Mouse (Mus musculus) fat pad, adult 2 months (tissue): ENCODE measurements around the gene Pde4a.

Experiments
- DNase-seq: peaks from one replicate; pipeline ENCODE4 v3.0.0-alpha.2; 2011; ENCODE audit warnings: low read depth, low spot score; ENCODE audit errors: extremely low read depth

Pde4a gene

DNA sequence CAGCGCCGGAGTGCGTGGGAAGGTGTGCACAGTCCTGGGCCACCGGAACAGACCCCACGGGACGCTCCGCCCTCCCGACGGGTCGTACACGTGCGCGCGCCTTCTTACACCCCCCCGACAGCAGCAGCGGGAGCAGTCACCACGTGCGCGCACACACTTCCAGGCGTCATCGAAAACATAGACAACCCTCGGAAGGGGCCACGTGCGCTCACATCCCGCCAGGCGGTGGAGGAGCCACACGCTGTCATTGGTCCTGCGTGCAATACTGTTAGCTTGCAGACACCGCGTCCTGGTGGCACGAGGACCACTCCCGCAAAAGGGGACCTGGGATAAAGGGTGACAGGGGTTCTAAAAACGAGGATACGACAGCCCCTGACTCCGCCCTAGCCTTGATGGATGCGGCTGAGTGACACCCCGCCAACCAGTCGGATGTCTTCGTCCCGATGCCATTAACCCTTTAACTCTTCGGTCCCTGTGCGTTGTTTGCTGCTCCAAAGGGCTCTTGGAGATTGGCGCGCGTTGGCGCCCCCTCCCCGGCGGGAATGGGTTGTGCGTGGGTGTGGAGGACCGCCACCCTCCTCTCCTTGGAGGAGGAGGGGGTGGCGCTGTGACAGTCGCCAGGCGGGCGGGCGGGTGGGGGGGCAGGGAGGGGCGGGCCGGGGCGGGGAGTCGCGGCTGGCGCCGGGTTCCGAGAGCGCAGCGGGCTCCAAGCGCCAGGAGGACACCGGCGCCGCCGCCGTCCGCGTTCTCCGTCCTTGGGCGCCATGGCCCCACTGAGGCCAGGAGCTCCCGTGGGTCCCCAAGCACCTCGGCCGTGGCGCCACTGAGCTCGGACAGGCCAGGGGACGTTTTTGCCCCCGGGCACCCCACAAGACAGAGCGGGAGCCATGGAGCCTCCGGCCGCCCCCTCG lies at the start of gene Pde4a:
Gene Pde4a, plus strand, starts transcription at position 674 of the 911 bp plus-strand sequence.
- DNase-seq = no peak

GRCm38 (mm10) chr9:21117073-21117472 lies 48.4 kb upstream of the Pde4a start:
- no peak for DNase-seq

DNA sequence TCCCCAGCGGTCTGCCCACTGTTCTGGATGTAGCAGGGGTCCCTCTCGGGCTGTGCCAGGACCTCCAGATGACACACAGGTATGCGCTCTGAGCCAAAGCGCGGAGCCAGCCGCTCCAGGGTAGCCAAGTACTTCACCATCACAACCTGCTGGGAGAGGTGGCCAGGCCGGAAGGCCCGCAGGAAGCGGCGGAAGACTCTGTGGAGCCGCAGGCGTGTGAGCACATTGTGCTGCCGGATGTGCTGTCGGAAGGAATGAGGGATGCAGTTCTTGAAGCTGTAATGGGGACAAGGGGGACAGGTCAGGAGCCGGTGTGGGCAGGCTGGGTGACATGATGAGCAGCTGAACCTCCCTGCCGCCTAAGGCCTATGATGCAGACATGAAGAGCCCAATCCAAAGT lies 44.0 kb upstream of the Pde4a start:
- DNase-seq = no peak

DNA sequence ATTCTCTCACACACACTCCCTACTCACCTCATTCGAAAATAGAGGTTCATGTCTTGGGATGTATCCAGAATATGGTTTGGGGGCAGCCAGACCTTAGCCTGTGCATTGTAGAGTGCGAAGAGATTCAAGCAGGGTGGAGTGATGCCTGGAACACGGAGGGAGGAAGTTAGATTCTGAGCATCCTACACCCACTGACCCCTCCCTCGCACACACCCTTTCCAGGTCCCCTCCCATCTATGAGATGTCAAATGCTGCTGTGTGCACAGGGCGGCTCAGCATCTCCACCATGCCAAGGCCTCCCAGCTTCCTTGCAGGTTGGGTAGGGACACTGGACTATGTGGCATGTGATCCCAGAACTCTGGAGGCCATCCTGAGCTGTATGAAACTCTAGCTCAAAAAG lies 40.7 kb upstream of the Pde4a start:
- DNase-seq = no peak

DNA sequence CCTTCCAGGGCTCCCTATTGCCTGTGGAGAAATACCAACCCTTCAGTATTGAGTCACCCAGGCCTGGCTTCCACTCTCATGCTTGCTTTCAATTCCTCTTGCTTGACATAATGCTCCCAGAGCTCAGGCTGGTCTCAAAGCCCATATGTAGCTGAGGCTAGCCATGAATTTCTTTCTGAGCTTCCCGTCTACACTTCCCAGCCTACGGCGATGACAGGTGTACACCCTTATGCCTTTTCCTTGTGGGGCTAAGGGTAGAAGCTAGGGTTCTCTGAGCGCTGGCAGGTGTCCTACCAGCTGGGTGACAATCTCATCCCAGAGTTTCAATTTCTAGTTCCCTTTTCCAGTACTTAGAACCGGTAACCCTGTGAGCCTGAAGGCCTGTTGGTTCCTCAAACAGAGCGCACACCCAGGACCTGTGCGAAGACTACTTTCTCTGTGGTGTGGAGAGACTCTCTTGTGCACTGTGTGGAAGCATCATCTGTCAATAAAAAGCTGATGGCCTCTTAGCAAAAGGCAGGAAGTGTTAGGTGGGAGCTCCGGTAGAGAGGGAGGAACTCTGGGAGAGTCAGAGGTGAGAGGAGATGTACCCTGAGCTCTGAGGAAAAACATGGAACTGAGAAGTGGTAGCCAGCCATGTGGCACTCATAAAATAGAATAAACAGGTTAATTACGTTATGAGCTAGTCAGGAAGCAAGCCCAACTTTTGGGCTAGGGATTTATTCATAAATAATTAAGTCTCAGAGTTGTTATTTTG lies 39.8 kb upstream of the Pde4a start:
- no peak for DNase-seq

DNA sequence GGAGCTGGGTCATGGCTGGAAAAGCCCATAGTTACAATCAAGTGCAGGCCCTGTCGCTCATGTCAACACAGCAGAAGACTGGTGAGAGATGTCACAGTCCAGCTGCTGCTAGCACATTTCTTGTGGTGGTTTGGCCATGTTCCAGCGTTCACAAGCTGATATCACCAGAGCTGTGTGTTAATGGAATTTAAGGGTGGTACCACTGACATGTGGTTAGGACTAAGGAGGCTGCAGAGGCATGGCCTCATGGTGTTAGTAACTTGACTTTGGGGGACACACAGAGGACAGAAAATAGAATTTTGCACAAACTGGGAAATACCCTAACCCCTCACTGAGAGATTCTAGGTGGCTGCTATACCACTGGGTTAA lies 39.3 kb upstream of the Pde4a start:
- no peak for DNase-seq

GRCm38 (mm10) chr9:21131059-21131956 lies 34.2 kb upstream of the Pde4a start, which contains the start of gene Tyk2:
Gene Tyk2 (minus strand): TSS chr9:21131243.
- DNase-seq = peak; percentile 95

GRCm38 (mm10) chr9:21132102-21132775 lies 33.3 kb upstream of the Pde4a start:
- DNase-seq = no peak

GRCm38 (mm10) chr9:21133064-21133707 lies 32.3 kb upstream of the Pde4a start:
- DNase-seq = no peak

DNA sequence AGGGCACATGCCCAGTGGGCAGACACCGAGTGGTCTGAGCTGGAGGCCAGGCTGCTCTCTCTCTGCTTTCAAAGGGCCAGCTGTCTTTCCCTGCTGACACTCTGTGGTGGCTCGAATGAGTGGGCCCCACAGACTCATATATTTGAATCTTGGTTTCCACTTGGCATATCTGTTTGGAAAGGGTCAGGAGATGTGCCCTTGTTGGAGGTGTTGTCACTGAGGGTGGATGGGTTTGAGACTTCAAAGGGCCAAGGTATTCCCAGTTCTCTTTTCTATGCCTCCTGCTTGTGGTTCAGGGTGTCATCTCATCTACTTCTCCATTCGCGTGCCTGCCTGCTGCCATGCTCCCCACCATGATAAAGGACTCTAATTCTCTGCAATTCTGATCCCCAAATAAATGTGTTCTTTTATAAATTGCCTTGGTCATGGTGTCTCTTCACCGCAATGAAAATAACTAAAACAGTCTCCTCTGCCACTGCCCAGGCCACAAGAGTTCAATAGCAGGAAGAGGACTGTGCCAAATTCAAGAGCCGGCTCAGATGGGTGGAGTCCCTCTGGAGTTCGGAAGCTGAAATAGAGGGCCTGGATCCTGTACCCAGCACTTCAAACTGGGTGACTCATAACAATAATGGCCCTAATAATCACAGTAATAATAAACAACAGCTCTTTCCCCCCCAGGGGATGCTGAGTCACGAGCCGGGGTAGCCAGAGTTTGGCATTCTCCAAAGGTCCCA lies 30.8 kb upstream of the Pde4a start:
- no peak for DNase-seq

DNA sequence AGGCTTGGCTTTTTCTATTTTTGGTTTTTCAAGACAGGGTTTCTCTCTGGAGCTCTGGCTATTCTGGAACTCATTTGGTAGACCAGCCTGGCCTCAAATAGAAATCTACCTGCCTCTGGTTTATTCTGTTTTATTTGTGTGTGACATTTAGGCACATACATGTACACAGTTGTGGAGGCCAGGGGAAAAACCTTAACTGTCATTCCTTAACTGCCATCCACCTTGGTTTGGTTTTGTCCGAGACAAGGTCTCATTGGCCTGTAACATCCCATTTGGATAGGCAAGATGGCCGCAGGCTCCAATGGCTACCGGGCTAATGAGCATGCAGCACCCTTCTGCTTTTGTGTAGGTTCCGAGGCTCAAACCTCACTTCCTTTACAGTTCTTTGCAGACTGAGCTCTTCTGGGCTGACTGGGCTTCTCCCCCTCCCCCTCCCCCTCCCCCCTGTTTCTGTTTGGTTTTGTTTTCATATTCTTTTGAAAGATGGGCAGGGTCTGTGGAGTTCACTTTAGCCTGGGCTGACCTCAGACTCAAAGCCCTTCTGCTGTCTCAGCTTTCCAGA lies 30.1 kb upstream of the Pde4a start:
- no peak for DNase-seq

DNA sequence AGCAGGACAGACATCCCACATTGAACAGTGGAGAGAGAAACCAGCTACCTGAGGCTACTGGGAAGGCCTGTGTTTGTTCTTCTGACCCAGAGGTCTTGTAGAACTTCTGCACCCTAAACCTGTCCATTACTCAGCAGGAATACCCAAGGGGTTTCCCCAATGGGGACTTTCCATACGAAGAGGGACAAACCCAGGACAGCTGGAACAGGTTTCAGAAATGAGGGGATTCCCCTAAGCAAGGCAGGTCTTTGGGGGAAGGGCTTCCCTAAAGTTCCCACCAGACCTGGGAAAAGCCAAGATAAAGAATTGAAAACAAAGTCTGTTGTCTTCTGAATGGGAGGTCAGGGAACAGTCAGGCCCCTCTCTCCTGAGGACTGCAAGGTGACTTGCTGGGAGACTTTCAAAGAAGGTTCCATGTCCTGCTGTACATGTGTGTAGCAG lies 29.6 kb upstream of the Pde4a start:
- DNase-seq = no peak

DNA sequence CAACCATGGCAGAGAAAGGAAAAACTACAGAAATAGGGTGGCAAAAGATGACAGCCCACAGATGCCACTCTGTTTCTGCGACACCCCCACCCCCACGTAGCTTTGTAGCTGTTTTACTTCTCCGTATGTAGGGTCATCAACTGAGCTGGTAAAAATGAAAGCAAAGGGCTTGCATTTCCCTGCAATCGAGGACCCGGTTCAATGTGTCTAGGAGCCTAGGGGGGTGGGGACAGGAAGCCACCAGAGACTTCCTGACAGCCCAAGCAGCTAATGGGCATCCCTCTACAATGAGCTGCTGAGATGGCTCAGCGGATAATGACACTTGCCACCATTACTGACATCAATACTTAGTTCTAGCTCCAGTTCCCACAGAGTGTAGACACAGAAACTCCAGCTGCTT lies 29.1 kb upstream of the Pde4a start:
- DNase-seq = no peak

DNA sequence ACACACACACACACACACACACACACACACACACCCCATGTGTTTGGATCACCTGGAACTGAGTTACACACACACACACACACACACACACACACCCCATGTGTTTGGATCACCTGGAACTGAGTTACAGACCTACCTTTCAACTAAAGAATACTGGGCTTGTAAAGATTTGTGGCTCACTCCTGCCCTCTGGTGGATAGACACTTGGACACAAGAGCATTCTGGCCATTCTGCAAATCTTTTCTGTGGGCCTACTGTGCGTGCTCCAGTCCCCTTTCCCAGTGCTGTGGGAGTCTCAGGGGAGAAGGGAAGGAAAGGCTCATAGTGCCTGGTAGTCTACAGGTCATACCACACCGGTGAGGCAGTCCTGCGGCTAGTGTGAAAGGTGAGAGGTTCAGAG lies 28.3 kb upstream of the Pde4a start:
- DNase-seq = no peak

DNA sequence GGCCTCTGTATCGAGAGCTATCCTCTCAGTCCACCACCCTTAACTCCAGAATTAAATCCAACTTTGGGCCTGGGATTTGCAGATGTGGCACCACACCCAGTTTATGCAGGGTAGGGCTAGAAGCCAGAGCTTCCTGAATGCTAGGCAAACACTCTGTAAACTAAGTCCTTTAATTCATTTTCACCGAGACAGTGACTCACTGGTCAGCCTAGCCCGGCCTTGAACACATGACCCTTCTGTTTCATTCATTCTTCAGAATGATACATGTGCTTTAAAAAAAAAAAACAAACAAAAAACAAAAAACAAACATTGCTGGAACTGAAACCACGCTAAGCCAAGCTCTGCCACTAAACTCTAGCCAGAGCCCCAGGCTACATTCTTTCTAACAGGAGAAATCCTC lies 27.1 kb upstream of the Pde4a start:
- DNase-seq = no peak

DNA sequence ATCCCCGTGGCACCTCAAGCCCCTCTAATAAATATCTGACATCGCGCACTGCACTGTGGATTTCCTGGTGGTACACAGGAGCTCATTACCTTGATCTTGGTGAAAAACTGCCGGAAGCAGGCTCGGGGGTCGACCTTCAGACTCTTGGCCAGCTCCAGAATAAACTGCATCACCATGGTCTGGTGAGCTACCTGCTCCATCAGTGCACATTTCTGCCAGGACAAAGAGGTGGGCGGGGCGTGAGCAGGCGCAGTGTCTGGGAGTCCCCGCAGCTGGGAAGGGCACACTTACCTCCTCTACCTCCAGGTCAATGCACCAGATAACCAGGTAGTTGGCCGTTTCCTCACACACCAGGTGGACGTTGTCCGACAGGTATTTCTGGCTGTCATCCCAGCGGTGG lies 23.6 kb upstream of the Pde4a start:
- DNase-seq = no peak

- no peak for DNase-seq
Observed at GRCm38 (mm10) chr9:21144361-21144760, 21.2 kb upstream of the Pde4a start.

DNA sequence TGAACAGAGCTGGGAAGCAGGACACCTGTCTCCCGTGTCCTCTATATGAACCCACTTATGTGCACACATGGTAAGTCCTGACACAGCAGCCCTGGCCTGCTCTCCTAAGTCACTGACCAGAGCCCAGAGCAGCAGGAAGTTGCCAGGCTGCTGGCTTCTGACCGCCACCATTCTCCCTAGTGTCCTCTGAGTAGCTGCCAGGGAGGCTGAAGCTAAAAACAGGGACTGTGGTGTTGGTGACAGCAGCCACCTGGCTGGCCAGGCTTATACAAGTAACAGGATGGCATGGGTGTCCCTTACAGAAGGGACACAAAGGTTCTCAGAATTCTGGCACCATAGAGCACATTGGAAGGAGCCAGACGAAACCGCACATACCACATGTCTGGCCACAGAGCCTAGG lies 20.1 kb upstream of the Pde4a start:
- no peak for DNase-seq

DNA sequence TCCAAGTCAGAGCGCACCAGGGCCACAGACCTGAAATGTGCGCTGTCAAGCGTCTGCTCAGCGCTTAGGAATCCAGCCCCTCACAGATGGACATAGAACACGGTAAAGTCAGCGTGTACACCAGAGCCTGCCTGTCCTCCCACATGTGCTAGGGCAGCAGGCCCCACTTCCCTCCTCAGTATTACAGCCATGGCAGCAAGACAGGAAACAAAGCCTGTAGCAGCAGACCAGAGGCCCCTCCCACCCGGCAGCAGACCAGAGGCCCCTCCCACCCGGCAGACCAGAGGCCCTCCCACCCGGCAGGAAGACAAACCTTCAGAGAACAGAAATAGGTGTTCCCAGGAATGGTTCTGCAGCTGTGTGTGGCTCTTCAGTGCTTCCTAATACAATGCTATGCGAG lies 18.8 kb upstream of the Pde4a start:
- DNase-seq = no peak
